Mouse (Mus musculus) cerebellum, adult (tissue): ENCODE measurements around the gene Sf3a2.

Experiments used
- ATAC-seq: cut with Nextera tagmentation; 2 replicates; pipeline ENCODE4 v1.9.2; 2017; ENCODE audit warnings: mild to moderate bottlenecking, moderate library complexity, mixed read lengths; ENCODE audit not compliant: insufficient number of reproducible peaks, low FRiP score, low TSS enrichment

Sf3a2 gene

DNA sequence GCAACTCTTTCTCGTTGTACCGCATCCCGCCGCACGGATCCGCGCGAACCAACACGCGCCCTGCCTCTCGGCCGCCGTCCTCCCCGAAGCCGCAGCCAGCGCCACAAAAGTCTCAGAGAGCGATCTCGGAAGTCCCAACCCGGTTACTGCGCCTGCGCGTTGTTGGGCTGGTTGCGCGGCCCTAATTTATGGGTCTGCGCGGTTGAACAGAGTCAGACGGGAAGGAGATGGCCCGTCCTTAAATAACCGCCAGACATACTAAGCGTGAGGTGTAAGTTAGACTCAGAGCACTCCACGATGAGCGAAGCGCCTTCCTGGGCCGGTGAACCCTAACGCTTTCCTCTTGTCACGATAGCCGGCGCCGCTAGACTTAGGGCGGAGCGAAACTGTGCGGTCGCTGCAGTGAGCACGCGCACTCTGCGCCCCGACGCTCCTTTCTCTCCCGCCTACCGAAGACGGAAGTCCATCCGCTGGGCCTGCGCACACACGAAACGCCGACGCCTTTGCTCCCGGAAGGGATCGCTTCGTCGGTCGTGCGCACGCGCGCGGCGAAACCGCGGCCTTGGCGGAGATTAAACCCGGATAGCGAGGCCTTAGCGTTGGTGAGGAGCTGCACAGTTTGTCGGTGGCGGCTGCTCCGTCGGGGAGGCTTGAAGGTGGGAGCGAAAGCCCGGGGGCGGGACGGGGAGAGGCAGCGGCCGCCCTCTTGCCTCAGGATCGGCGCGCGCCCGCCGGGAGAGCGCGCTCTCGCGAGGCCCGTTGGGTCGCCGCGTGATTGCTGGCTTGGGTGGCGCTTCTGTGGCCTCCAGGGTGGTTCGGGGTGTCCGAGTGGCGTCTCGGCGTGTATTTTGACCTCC lies at the start of gene Sf3a2, which contains the start of gene Plekhj1:
TSS of gene Sf3a2 (plus strand) at position 49 of the 857 bp plus-strand sequence.
TSS of gene Plekhj1 (minus strand) at position 477 of the 857 bp plus-strand sequence.
- ATAC-seq, result peak; percentile 72

DNA sequence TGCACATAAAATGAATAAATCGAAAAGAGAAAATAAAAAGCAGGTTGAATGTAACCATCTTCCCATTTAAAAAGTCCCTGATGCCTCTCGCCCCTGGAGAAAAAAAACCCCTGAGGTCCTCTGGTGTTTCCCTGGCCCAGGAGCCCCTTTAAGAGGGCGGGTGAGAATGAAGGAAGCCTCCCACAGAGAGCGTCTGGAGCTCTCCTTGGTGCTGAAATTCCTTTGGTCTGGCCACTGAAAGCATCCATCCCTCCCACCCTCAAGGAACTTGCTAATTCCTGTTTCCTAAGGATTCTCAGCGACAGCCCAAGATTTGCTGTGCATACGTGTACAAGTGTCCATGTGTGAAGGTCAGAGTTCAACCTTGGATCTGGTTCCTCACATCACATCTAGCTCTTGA lies 49.4 kb upstream of the Sf3a2 start:
- ATAC-seq, result no peak

DNA sequence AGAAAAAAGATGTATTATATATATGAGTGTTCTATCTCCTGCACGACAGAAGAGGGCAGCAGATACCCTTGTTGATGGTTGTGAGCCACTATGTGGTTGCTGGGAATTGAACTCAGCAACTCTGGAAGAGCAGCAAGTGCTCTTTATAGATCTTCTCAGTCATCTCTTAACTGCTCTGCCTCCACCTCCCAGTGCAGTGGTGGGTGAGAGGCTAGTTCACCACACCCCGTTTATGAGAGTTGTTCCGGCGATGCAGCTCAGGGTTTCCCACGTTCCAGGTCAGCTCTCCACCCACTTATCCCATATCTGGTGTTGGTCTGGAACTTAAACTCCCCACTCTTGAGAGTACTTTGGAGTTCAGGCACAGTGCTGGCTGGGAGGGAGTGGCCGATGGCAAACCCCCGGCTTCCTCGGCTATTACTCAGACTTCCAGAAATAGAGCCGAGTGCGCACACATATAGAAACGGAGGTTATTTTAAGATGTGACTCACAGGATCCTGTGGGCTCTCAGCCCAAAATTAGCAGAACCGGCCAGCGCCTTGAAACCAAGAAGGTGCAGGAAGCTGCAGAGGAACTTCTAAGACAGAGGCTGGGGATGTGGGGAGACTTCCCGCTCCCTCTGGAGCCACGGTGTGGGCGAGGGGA lies 46.7 kb upstream of the Sf3a2 start:
- ATAC-seq, result no peak

DNA sequence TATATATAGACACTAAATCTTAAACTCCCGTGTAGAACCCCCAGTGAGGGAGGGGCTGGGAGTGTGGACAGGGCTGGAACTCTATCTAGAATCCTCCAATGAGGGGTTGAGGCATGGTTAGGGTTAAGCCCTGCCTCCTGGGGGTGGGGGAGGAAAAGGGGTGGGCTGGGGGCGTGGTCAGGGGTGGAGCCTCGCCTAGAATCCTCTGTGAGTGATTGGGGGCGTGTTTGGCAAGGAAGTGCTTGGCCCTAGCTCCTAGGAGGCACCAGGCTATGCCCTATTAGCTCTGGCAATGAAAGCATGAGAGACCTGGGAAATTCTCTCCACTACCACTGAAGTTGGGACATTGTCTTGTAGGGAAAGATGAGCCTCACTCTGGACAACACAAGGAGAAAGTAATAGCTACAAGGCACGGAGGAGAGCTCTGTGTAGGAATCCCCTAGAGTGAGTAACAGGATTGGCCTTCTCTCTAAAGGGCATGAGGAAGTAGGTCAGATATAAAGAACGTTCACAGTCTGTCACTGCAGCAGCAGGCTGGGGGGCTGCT lies 45.8 kb upstream of the Sf3a2 start:
- ATAC-seq, result no peak

DNA sequence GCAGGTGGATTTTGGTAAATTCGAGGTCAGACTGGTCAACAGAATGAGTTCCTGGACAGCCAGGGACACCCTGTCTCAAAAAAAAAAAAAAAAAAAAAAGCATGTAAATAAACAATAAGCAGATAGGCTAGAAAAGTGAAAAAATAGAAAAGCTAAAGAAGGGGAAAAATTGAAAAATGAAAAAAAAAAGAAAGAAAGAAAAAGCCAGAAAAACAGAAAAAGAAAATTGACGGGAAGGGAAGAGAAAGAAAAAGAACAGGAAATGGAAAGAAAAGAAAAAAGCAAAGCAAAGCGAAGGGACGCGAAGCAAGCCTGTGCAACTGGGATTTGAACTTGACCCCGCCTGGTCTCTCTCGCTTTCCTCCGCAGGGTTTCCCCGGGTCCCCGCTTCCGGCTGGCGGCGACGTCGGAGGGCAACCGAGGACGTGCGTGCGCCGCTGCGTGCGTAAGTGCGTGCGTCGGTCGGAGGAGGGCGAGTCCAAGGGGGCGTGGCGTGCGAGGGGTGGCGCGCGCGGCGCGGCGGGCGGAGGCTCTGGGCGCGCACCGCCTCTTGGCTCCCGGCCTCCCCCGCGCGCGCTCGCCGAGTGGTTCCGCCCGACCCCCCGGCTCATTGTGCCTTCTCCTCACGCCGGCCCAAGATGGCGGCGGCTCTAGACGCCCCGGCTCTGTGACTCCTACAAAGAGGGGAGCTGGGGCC lies 43.3 kb upstream of the Sf3a2 start, which contains the start of gene Dot1l:
TSS of gene Dot1l (plus strand) at position 613 of the 697 bp plus-strand sequence.
- peak; percentile 83 for ATAC-seq

DNA sequence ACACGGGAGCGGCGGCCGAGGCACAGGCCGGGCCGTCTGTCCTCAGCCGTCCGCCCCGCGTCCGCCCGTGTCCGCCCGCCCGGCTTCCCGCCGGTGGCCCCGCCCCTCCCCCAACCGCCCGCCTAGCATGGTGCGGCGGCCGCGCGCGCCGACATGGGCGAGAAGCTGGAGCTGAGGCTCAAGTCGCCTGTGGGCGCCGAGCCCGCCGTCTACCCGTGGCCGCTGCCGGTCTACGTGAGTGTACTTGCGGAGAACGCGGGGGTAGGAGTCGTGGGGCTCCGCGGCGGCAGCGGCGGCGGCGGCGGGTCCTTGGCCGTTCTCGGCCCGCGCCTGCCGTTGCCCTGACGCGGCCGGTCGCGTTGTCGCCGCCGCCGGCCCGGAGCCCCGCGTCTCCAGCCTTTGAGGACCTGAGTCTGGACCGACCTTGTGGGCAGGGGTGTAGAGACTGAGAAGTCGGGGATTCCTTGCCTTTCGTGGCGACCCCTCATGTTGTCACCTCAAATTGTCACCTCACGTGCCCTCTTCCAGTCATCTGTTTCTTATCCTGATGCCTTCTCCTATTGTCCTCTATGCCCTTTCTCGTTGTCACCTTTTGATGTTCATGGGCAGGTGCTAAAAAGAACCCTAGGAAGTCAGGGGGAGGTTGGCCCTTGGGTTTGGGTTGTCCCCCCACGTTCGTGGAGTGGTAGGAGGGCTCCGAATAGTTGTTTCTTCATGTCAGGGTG lies 42.5 kb upstream of the Sf3a2 start:
- ATAC-seq, result no peak

DNA sequence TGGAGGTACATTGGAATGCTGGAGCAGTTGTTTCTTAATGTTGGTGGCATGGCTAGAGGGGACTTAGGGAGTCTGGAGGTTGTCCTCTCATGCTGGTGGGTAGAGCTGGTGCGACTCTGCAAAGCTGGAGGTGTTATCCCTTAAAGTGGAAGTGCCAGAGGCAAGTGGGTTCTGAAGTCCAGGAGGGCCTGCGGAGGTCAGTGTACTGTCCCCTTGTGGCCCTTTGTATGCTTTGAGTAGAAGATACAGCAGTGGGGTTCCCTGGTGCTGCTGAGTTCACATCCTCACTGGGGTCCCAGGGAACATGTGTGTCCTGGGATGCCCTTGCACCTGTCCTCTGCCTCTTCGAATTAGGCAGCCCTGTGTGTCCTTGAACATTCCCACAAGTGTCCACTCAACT lies 41.9 kb upstream of the Sf3a2 start:
- ATAC-seq, result no peak

DNA sequence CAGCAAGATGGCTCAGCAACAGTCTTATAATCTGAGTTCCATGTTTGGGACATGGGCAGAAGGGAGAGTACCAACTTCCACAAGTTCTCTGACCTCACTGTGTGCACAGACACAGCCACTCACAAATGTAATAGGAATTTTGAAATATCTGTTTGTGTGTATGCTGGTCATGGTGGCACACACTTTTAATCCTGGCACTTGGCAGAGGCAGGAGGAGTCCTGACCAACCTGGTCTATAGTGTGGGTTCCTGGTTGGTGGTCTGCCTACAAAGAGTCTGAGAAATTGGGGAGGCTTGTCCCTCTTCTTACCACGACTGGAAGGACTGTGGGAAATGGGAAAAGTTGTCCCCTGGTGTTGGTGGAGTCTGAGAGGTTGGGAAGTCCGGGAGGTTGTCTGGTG lies 41.5 kb upstream of the Sf3a2 start:
- ATAC-seq, result no peak

DNA sequence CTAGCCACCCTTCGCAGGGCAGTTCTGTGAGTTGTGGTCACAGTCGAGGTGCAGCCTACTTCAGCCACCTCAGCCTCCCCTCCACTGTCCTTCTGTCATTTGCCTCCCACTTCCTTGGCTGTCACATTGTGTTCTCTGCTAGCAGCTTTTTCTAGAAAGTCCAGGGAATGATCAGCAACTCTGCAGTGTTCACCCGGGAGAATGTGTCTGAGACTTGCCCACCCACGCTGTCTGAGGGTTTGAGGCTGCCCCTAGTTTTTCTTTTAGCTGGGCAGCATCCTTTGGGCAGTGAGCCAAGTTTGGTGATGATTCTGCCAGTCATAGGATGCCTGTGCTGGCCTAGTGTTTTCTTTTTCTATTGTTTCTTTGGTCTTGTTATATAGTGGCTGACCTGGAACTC lies 41.0 kb upstream of the Sf3a2 start:
- no peak for ATAC-seq

DNA sequence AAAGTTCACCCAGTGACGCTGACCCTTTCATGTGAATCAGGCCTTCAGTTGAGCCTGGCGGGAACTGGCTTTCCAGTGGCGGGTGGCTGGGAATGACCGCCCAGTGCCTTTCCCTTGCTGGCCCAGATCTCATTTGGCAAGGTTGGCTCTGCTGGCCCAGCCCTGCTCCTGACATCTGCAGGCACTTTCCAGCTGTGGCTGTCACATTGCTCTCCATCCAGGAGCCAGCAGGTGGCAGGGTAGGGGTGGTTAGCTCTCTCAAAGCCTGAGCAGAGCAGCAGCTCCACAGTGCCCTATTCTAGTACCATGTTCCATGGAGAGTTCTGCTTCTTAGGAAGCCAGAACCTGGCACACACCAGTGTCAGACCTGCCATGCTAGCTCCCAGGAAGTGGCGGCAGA lies 40.3 kb upstream of the Sf3a2 start:
- ATAC-seq, result 0 out of 2 replicates have a peak, but pooled peaks have one; percentile 22

DNA sequence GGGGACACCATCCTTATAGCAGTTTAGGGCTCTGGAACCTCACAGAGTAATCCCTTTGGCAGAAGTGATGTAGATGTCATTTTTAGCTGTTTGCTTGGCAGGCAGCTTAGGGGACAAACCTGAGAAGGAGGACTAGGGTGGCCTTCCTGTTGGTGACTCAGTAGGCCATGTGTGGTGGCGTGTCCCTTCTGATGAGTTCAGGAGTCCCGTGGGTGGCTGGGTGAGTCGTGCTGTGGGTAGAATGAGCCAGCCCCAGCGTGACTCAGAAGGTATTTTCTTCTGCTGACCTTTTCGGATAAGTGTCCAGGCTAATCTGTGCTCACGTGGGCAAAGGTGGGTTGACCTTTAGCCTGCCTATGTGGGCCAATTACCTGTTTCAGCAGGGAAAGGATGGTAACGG lies 39.3 kb upstream of the Sf3a2 start:
- no peak for ATAC-seq

DNA sequence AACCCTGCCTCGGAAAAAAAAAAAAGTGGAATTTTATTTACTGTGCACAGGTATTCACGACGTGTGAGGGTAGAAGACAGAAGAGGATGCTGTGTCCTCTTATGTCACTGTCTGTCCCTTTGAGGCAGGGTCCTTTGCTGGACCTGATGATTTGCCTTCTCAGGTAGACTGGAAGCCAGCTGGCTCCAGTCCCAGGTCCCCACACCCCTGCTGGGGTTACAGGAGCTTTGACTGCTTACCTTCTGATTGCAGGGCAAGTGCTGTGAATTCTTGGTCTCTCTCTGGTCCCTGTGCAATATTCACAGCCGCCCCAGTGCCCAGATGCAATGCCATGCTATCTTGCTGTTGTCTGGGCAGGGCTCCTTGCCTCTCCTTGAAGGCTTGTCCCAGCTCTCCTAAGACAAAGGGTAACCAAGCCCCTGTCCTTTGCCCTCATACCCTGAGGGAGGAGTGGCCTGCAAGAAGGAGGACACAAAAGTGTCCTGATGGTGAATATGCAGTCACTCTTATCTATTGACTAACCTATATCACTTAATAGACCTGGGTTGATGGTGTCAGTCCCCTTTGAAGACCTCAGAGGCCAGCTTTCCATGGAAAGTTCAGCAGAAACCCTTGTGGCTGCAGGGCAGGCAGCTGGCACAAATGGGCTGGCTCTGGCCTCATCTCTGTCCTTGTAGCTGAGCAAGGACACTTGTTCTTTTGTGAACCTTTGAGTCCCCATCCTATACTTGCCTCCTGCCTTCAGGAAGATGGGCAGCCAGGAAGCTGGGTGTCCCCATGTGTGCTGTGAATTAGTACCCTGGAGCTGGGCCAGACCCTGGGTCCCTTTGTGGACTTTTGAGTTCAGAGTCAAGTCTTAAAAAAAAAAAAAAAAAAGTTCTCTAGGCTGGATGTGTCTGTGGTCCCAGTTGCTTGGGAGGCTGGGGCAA lies 37.1 kb upstream of the Sf3a2 start:
- no peak for ATAC-seq

DNA sequence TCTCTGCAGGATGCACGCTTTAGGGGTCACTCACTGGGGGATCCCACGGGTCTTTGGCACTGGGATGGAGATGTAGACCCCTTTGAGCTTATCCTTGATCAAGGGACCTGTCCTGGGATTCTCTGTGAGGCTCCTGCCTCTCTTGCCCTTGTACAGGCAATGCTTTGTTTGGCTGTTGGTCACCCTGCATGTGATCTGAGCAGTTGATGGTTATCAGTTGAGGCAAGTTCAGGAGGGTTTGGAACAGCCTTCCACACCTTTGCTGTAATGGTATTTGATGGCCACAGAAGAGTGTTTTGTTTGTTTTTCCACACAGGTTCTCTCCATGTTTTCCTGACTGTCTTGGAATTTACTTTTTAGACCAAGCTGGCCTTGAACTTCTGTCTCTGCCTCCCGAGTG lies 36.2 kb upstream of the Sf3a2 start:
- no peak for ATAC-seq

DNA sequence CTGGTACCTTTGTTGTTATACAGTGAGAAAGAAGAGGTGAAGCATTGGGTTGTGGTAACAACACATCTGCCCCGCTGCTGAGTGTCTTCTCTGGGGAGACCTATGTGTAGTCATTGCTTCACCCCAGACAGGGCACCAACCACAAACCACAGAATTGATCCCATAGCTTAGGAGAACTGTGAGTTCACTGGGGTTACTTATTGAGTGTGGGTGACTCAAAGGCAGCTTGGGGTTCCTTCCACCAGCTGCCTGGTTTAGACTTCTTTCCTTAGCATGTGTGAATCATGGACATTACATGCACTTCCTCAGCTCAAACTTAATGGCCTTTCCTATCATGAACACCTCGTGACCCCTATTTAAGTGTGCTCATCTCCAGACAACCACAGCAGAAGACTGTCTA lies 34.5 kb upstream of the Sf3a2 start:
- no peak for ATAC-seq

DNA sequence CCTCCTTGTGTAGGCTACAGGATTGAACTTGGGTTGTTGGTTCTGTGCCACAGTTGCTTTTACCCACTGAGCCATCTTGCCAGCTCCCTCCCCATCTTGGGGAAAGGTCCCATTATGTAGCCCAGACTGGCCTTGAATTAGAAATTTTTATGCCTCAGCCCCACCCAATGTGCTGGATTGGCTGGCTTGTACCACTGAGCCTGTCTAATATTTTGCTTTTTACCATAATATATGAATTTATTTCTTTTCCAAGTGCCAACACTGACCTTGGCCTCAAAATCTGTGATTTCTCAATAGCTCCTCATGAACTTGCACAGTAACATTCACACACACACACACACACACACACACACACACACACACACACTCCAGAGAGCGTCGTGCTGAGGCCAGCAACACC lies 32.3 kb upstream of the Sf3a2 start:
- no peak for ATAC-seq

DNA sequence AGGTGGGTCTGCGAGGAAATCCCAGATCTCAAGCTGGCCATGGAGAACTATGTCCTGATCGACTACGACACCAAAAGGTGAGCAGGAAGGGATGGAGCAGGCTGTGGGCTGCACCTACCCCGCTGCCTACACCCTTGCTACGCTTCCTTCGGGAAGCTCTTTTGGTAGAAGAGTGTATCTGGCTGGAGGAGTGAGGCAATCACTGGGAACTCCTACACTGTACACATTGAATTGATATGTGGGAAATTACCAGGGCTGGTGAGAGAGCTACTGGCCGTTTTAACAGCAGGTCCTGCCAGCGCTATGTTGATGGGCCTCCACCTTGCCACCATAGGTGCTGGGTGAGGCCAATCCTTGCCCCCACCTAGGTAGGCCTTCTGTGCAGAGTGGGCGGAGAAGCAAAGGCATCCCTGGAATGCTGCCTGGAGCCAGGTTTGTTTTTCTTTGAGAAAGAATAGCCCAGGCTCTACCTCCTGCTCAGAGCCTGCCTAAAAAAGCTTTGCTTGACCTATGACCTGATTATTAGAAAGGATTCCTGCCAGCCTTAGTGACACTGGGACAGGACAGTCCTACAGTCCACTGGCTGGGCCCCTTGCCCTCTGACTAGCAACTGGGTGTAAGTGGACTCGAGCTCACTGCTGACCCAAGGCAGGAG lies 31.7 kb upstream of the Sf3a2 start:
- no peak for ATAC-seq

DNA sequence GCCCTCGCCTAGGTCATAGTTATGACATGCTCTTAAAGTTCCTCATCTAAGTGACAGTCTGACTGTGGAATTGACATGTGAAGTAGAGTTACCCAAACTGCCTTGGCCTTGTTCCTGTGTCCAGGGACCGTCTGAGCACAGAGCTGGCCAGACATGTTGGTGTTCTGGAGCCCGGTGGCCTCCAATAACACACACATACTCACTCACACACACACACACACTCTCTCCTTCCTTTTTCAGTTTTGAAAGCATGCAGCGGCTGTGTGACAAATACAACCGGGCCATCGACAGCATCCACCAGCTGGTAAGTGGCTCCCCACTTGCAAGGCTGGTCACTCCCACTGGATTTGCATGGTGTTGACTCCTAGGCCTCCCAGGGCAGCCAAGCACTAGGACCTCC lies 29.6 kb upstream of the Sf3a2 start:
- no peak for ATAC-seq

DNA sequence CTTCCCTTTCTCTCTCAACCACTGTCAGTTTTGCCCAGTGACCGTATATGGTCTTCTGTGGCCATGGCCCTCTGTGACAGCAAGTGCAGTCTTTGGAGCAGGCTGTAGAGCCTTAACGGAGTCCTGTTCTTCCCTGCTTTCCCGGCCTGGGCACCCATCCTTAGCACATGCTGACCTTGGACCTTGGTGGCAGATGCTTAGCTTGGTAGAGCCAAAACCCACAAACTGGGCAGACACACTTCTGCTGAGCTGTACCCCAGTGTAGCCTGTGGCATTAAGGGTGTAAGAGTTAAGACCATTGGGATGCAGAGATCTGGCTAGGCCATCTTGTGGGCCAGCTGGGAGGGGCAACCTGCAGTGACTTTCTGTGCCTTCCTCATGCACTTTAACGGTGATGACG lies 24.2 kb upstream of the Sf3a2 start:
- ATAC-seq, result no peak

DNA sequence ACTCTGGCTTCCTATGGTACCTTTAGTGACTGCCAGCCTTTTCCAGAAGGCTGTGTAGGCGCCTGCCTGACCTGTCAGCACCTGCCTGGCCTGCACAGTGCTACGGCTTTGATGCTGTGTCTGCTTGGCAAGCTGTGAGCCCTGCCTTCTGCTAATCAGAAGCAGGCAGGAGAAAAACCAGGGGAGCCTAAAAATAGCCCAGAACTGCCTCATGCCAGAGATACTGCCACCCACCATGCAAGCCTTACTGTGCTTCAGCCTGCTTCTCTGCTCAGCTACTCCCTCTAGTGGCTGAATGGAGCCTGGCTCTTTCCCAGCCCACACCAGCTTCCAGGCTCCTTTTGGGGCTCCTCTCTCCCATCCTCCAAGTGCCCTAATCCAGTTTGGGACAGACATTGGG lies 23.4 kb upstream of the Sf3a2 start:
- peak; percentile 84 for ATAC-seq
